23 mouse cellular contexts compared by ENCODE assay signal in genomic region chr13:74056194-74056593, GRCm38 (mm10). TPM values are rescaled to one million over a fixed set of nuclear protein-coding genes. Genes with fewer than 3 reads are reported as not detected.
"Had no signal": no experiment of that assay in that cellular context is flagged by ENCODE, and none has a peak within 500 bp of the region (broad histone marks: within the 10 kb centered on the region; RNA-seq: fewer than 3 reads in every experiment).

No protein-coding gene starts in this region.

- H3K4me1 ChIP-seq: lung, embryonic 15.5 days had no signal

- H3K27me3 ChIP-seq: limb, embryonic 13.5 days; liver, embryonic 12.5 days; liver, embryonic 15.5 days; lung, embryonic 15.5 days; megakaryocyte, embryonic 14.5 days; midbrain, embryonic 13.5 days; neural tube, embryonic 13.5 days had no signal

- H3K4me3 ChIP-seq: limb, embryonic 10.5 days; limb, embryonic 13.5 days; liver, embryonic 12.5 days; liver, embryonic 15.5 days; lung, embryonic 15.5 days; megakaryocyte, embryonic 14.5 days; midbrain, embryonic 10.5 days; midbrain, embryonic 13.5 days; myocyte; neural tube, embryonic 13.5 days had no signal

- ATAC-seq: liver, embryonic 12.5 days; midbrain, embryonic 13.5 days; midbrain, embryonic 16.5 days had no signal

- DNase-seq: kidney, adult 18-20 months; kidney, adult 9 months; kidney, postnatal 14 days; kidney, postnatal 4 days; liver; lung, adult 18-20 months; lung, postnatal 10 days; lung, postnatal 36 days; right cerebral cortex, postnatal 14 days; right cerebral cortex, postnatal 4 days; spleen, adult 18-20 months; thymus, postnatal 25 days had no signal

- H3K4me2 ChIP-seq: limb, embryonic 13.5 days; liver, embryonic 12.5 days; liver, embryonic 15.5 days; lung, embryonic 15.5 days; midbrain, embryonic 13.5 days; neural tube, embryonic 13.5 days had no signal

- H3K9me3 ChIP-seq: limb, embryonic 10.5 days; limb, embryonic 13.5 days; liver, embryonic 12.5 days; liver, embryonic 15.5 days; lung, embryonic 15.5 days; megakaryocyte, embryonic 14.5 days; midbrain, embryonic 10.5 days; midbrain, embryonic 13.5 days; neural tube, embryonic 13.5 days had no signal

- H3K27ac ChIP-seq: limb, embryonic 10.5 days; limb, embryonic 13.5 days; liver, embryonic 12.5 days; liver, embryonic 15.5 days; lung, embryonic 15.5 days; midbrain, embryonic 10.5 days; midbrain, embryonic 13.5 days; neural tube, embryonic 13.5 days had no signal

- H3K9ac ChIP-seq: limb, embryonic 13.5 days; liver, embryonic 12.5 days; liver, embryonic 15.5 days; lung, embryonic 15.5 days; midbrain, embryonic 13.5 days; neural tube, embryonic 13.5 days had no signal

RNA-seq across cellular contexts. Expression of gene Tppp, which starts 47.0 kb away (rescaled TPM):
- polyA plus RNA-seq: myocyte had no signal
